Mouse (Mus musculus): ENCODE results near the gene Dysf. TPM values are rescaled to one million over a fixed set of nuclear protein-coding genes. Genes with fewer than 3 reads are reported as not detected.

Dysf gene
- polyA plus RNA-seq, 1 experiment = 8.0 TPM

DNA sequence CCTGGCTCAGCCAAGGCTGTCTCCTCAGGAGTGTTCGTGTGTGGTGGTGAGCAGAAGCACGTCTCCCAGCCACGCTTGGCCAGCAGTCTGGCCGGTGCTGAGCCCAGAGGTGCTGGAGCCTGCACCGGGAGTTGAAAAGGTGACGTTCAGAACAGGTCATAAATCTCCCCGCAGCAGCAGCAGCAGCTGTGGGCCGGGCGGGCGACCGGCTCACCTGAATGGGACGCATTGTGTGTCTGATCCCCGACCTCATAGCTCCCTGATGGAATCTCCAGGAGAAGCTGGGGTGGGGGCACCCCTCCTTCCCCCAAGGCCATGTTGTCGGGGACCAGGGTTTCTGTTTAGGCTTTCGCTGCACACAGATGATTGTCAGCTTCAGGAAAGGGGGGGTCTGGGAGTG, 93.6 kb downstream of the Dysf start:
- WGBS = 34% methylated on average over 15 of the region's 15 CpGs
- DNase-seq (ENCODE audit: low read depth, low spot score) = no peak

DNA sequence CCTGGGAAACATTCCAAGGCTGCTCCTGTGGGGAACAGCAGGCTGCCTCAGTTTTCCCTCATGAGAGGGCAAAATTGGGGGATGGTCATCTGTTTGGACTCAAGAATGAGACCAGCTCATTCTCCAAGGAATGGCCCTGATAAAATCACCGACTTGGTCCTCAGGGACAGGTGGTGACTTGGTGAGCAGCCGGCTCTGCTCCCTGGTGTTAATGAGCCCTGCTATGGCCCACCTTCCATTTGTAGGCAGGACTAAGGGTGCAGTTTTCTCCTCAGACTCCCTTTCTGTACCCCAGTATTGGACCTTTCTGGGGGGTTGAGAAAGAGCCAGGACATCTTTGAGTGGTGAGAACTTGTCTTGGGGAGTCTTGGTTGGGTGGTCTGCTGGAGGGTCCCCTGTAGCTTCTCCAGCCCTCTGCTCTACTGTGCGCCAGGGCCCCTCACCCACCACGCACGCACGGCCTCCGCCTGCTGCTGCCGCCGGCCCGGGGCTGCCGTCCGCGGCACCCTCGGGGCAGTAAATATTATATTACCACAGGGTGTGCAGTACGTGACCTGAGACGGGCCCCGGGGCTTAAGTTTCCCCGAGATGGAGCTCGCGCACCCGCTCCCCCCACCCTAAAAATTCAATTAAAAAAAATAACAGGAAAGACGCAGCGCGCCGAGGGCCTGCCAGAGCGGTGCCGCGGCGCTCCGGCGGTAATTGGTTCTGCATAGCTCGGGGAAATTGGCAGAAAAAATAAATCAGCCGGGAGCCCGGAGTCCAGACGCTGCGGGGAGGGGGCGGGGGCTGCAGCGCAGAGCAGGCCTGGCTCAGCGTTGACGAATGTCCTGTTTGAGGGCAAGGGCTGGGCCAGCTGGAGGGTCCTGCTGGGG, 97.0 kb downstream of the Dysf start:
- DNase-seq (ENCODE audit: low read depth, low spot score) = no peak
- 4% methylated on average over 40 of the region's 40 CpGs for WGBS

DNA sequence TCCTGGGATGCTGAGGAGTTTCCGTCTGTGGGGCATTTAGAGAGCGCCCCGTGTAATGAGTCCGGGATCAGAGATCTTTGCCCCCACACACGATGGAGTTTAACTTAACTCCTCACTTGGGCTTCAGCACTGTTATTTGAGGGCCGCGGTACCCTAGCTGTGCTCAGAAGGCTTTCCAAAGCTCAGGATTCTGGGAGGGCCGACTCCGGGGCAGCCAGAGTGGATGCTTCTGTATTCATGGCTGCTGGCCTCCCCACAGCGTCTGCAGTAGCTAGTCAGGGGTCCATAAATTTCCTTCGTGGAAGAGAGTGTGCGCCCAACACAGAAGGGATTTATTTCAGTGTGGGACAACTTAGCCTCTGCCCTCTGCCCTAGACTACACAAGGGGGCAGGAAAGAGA, 97.7 kb downstream of the Dysf start:
- 23% methylated on average over 12 of the region's 12 CpGs for WGBS
- DNase-seq (ENCODE audit: low read depth, low spot score) = no peak

- WGBS = 44% methylated on average over 6 of the region's 6 CpGs
- no peak for DNase-seq (ENCODE audit: low read depth, low spot score)
Observed at GRCm38 (mm10) chr6:84110377-84110776, 102.0 kb downstream of the Dysf start.

GRCm38 (mm10) chr6:84111106-84111505, 102.7 kb downstream of the Dysf start:
- WGBS = 71% methylated on average over 11 of the region's 11 CpGs
- DNase-seq (ENCODE audit: low read depth, low spot score) = no peak

GRCm38 (mm10) chr6:84119731-84120530, 111.5 kb downstream of the Dysf start:
- WGBS = 68% methylated on average over 24 of the region's 24 CpGs
- no peak for DNase-seq (ENCODE audit: low read depth, low spot score)

GRCm38 (mm10) chr6:84124609-84125008, 116.2 kb downstream of the Dysf start:
- 88% methylated on average over 9 of the region's 9 CpGs for WGBS
- no peak for DNase-seq (ENCODE audit: low read depth, low spot score)

DNA sequence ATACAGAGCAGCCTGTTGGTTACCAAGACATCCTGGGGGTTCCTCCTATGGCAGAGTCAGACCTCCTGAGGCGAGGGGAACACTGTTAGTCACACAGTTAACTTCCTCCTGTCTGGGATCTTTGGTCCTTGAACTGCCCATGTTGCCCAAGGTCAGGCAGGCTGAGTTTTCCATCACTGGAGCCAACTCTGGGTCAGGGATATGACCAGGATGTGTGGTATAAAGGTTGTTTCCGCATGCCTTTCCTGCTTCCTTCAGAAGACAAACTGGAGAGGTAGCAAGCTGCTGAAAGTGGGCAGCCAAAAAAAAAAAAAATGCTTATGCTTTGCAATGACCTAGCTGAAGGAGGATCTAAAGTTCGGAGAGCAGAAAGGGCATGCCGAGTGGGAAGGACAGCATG, 116.7 kb downstream of the Dysf start:
- DNase-seq (ENCODE audit: low read depth, low spot score) = no peak
- WGBS = 76% methylated on average over 4 of the region's 4 CpGs

GRCm38 (mm10) chr6:84128229-84128628, 119.8 kb downstream of the Dysf start:
- 89% methylated on average over 2 of the region's 2 CpGs for WGBS
- DNase-seq (ENCODE audit: low read depth, low spot score) = no peak

DNA sequence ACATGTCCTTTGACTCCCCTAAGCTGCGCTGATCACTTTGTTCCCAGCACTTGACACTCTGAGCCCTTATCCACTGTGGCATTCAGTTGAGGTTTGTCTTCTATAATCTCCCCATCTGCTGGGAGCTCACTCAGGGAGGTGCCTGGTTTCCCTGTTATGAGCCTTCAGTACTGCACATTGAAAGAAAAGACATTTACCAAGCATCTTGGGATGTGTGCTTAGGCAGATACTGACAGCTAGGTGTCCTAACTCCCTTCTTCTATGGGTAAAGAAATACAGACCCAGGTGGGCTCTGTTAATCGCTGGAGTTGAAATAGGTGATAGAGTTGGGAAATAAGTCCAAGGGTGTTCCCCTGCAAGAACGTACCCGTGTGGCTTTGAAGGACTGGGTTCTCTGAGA, 122.5 kb downstream of the Dysf start:
- DNase-seq (ENCODE audit: low read depth, low spot score) = no peak
- 93% methylated on average over 4 of the region's 4 CpGs for WGBS

DNA sequence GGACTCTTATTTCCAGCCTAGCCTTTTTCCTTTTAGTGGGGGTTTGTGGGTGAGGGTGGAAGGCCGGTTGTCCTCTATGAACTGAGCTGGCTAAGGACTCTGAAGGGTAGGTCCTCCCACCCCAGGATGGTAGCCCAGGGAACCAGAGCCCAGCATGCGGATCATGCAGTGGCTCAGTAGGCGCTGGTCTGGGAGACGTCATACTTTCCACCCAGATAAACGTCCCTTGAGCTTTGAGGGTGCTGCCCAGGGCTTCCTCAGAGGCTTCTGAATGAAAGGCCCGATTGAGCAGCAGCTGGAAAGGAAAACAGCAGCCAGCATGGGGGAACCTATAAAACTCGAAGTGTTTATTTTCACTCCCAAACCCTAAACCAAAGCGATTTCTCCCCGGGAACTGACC, 123.1 kb downstream of the Dysf start:
- DNase-seq (ENCODE audit: low read depth, low spot score) = no peak
- WGBS = 20% methylated on average over 9 of the region's 9 CpGs

- WGBS = 30% methylated on average over 7 of the region's 7 CpGs
- DNase-seq (ENCODE audit: low read depth, low spot score) = no peak
Observed at GRCm38 (mm10) chr6:84133053-84133452, 124.7 kb downstream of the Dysf start.

GRCm38 (mm10) chr6:84133996-84134721, 125.8 kb downstream of the Dysf start:
- 59% methylated on average over 7 of the region's 7 CpGs for WGBS
- DNase-seq (ENCODE audit: low read depth, low spot score) = no peak

GRCm38 (mm10) chr6:84134722-84135394, 126.5 kb downstream of the Dysf start:
- no peak for DNase-seq (ENCODE audit: low read depth, low spot score)
- WGBS = 15% methylated on average over 23 of the region's 23 CpGs

- 94% methylated on average over 9 of the region's 9 CpGs for WGBS
- DNase-seq (ENCODE audit: low read depth, low spot score) = no peak
Observed at GRCm38 (mm10) chr6:84135709-84136108, 127.3 kb downstream of the Dysf start.

DNA sequence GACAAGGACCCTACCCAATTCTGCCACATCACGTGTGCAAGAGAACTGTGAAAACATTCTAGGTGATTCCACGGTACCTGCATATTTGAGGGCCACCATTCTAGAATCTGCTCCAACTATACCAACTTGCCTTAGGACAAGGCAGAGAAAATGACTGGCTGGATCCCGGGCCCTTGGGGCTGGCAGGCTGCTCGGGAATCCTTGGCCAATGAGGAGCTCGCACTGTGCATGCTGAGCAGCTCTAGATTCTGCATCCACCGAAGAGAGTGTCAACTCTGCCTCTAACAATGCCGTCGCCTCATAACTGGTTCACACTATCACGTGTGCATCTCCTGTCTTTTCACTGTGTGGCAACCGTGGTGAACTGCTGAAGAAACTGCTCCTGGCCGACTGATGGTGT, 128.0 kb downstream of the Dysf start:
- DNase-seq (ENCODE audit: low read depth, low spot score) = no peak
- WGBS = 86% methylated on average over 11 of the region's 11 CpGs

DNA sequence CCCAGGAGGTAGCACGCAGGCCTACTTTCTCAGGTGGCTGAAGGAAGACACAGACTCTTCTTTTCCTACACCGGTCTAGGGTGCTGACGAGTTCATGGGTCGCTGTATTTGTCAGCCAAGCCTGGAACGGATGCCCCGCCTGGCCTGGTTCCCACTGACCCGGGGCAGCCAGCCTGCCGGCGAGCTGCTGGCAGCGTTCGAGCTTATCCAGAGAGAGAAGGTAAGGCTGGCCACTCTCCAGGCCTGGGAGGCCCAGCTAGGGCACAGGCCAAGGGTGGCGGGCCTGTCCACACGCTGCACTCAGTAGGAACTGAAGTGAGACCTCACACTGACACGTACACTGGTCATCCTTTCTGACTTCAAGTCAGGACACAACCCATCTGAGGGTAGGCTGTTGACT, 131.5 kb downstream of the Dysf start:
- WGBS = 56% methylated on average over 14 of the region's 14 CpGs
- DNase-seq (ENCODE audit: low read depth, low spot score) = no peak

DNA sequence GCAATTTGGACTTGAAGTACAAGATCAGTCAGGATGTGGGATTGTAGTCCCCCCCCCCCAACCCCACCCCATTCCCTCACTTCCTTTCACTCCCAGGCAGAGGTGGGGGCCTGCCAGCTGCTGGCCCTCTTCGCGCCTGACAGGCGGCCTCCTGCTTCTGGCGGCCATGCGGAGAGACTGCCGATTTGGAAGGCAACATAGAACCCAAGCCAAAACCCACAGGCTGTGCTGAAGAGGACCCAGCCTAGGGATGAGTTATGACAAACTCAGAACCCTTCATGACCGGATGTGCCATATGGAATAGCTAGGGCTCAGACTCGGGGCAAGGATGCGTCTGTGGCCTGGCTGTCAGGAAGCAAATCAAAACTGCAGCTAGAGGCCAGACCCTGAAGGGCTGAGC, 134.1 kb downstream of the Dysf start:
- DNase-seq (ENCODE audit: low read depth, low spot score) = no peak
- WGBS = 61% methylated on average over 9 of the region's 9 CpGs

DNA sequence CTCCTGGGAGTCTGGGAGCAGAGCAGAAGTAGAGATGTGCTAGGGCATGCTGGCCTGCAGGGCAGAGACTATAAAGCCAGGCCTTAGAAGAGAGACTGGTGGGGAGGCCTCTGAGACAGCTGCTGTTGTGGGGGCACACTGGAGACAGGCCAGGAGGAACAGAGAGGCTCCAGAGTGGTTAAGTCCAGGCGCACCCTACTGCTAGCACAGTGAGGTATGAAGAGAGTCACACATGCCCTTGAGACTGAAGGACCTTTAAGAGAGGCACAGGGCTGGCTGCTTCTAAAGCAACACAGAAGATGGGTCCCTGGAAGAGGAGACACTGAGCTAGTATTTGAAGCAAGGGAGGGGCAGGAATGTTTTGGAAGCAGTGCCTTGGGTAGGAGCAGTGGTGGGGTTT, 134.9 kb downstream of the Dysf start:
- DNase-seq (ENCODE audit: low read depth, low spot score) = no peak
- 93% methylated on average over 1 of the region's 1 CpGs for WGBS

GRCm38 (mm10) chr6:84144393-84144792, 136.0 kb downstream of the Dysf start:
- DNase-seq (ENCODE audit: low read depth, low spot score) = no peak
- 87% methylated on average over 4 of the region's 4 CpGs for WGBS
